Mouse (Mus musculus): ENCODE measurements at regions not wholly inside any gene's neighbourhood (a gene's known extent, or its start where the extent isn't known, plus 50 kb on each side); places are given as distances from the start of the nearest gene placed in this dataset.

DNA sequence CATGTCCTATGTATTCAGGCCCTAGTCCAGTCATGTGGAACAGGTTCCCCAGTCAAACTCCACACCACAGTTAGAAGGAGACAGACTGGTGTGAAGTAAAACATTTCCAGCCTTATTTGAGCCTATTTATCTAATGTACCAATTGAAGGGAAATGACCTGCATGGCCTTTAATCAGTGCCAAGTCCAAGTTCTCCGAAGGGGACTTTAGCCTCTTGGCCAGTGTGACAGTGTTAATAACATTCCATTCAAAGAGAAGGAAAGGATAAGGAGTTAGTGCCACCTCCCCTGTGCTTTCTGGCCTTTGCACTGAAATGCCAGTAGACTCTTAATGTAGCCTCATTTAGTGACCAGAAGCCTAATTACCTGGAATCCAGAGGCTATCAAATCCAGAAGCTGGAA is 264.2 kb downstream of the Gm10184 start:
- DNase-seq (ENCODE audit: low spot score, missing footprints) (no peak), ATAC-seq (ENCODE audit: low FRiP score) (no peak)
- 83% methylated on average over 1 of the region's 1 CpGs for WGBS
- Histone ChIP-seq H3K4me2 (no peak overlapping the region), H3K36me3 (ENCODE audit: control insufficient read depth, insufficient read depth, low read length) (no peaks in the 10 kb centered on the region), H3K27ac (ENCODE audit: low read depth, low read length) (no peak overlapping the region), H3K4me3 (ENCODE audit: low read depth, low read length) (no peak overlapping the region), H3K27me3 (ENCODE audit: control insufficient read depth, insufficient read depth, low read length) (no peaks in the 10 kb centered on the region), H3K4me1 (ENCODE audit: control insufficient read depth, insufficient read depth, low read length) (no peaks in the 10 kb centered on the region), H3K9ac (ENCODE audit: low read length) (no peak overlapping the region), H3K9me3 (ENCODE audit: control insufficient read depth, low read length) (no peaks in the 10 kb centered on the region)
